Mouse (Mus musculus) hindbrain, embryonic 10.5 days (tissue): ENCODE results near the gene Rhoj. TPM values are rescaled to one million over a fixed set of nuclear protein-coding genes. Genes with fewer than 3 reads are reported as not detected.

ENCODE experiments used
- DNase-seq: peaks from one replicate; pipeline ENCODE4 v3.0.0-alpha.2; 2017; ENCODE audit warnings: low spot score
- H3K27ac ChIP-seq: fragments of 300-500 bp; sonication (generic); 2 replicates; pipeline ENCODE4 v1.5.1; 2016; ENCODE audit warnings: mild to moderate bottlenecking, moderate library complexity
- H3K27me3 ChIP-seq: fragments of 300-500 bp; sonication (generic); 2 replicates; pipeline ENCODE4 v1.6.1; 2016; ENCODE audit warnings: mild to moderate bottlenecking; ENCODE audit not compliant: poor library complexity, insufficient read depth, severe bottlenecking
- H3K36me3 ChIP-seq: fragments of 300-500 bp; sonication (generic); 2 replicates; pipeline ENCODE4 v1.6.1; 2016; ENCODE audit warnings: mild to moderate bottlenecking, moderate library complexity
- H3K4me1 ChIP-seq: fragments of 300-500 bp; sonication (generic); replicated peaks from 2 replicates; pipeline ENCODE4 v1.6.1; 2016; ENCODE audit warnings: mild to moderate bottlenecking
- H3K4me3 ChIP-seq: fragments of 300-500 bp; sonication (generic); 2 replicates; pipeline ENCODE4 v1.5.1; 2016; ENCODE audit warnings: mild to moderate bottlenecking, moderate library complexity
- H3K9me3 ChIP-seq: fragments of 300-500 bp; sonication (generic); 2 replicates; pipeline ENCODE4 v1.6.1; 2016; ENCODE audit warnings: mild to moderate bottlenecking, moderate library complexity
- WGBS: fragments of 180-500 bp; shearing (Covaris S2); methylation state at CpG from one replicate; pipeline ENCODE4 v1.1.7; 2016; 5-methylcytosine and 5-hydroxymethylcytosine counted together
- polyA plus RNA-seq: library from polyadenylated mRNA; unstranded; fragments of >200 nt; fragmentation: Nextera tagmentation; extraction: Ambion mirVana; gene quantifications from 2 replicates; pipeline ENCODE4 v1.2.1, GENCODE M21; 2016

Gene Rhoj
- polyA plus RNA-seq, 1 experiment from 2014 or later = 28.0 TPM

- Histone ChIP-seq H3K27me3 (no peaks in the 10 kb centered on the region), H3K36me3 (no peaks in the 10 kb centered on the region), H3K27ac (no peak overlapping the region), H3K4me1 (no peaks in the 10 kb centered on the region), H3K4me3 (no peak overlapping the region), H3K9me3 (no peaks in the 10 kb centered on the region)
- no peak for DNase-seq
- 91% methylated on average over 9 of the region's 9 CpGs for WGBS
These were observed 78.6 kb downstream of the Rhoj start for GRCm38 (mm10) chr12:75386731-75387130.

- H3K27ac ChIP-seq = no peak overlapping the region
- DNase-seq = no peak
- H3K4me3 ChIP-seq = no peak overlapping the region
- H3K4me1 ChIP-seq = no peaks in the 10 kb centered on the region
- no peaks in the 10 kb centered on the region for H3K27me3 ChIP-seq
- 80% methylated on average over 8 of the region's 8 CpGs for WGBS
- H3K9me3 ChIP-seq = no peaks in the 10 kb centered on the region
- no peaks in the 10 kb centered on the region for H3K36me3 ChIP-seq
These were observed 79.0 kb downstream of the Rhoj start for GRCm38 (mm10) chr12:75387156-75387555.

- WGBS = 93% methylated on average over 15 of the region's 15 CpGs
- Histone ChIP-seq H3K9me3 (no peaks in the 10 kb centered on the region), H3K4me1 (no peaks in the 10 kb centered on the region), H3K4me3 (no peak overlapping the region), H3K36me3 (no peaks in the 10 kb centered on the region), H3K27me3 (no peaks in the 10 kb centered on the region), H3K27ac (no peak overlapping the region)
- no peak for DNase-seq
These were observed 79.7 kb downstream of the Rhoj start for GRCm38 (mm10) chr12:75387846-75388245.

GRCm38 (mm10) chr12:75388521-75388920, 80.4 kb downstream of the Rhoj start:
- Histone ChIP-seq H3K4me1 (no peaks in the 10 kb centered on the region), H3K4me3 (no peak overlapping the region), H3K27me3 (no peaks in the 10 kb centered on the region), H3K36me3 (no peaks in the 10 kb centered on the region), H3K9me3 (no peaks in the 10 kb centered on the region), H3K27ac (no peak overlapping the region)
- 94% methylated on average over 9 of the region's 9 CpGs for WGBS
- no peak for DNase-seq

GRCm38 (mm10) chr12:75389308-75390135, 81.4 kb downstream of the Rhoj start:
- 46% methylated on average over 20 of the region's 20 CpGs for WGBS
- no peaks in the 10 kb centered on the region for H3K36me3 ChIP-seq

GRCm38 (mm10) chr12:75391526-75391925, 83.4 kb downstream of the Rhoj start:
- Histone ChIP-seq H3K27ac (no peak overlapping the region), H3K27me3 (no peaks in the 10 kb centered on the region), H3K4me1 (no peaks in the 10 kb centered on the region), H3K9me3 (no peaks in the 10 kb centered on the region), H3K4me3 (no peak overlapping the region), H3K36me3 (no peaks in the 10 kb centered on the region)
- DNase-seq = no peak
- 85% methylated on average over 9 of the region's 9 CpGs for WGBS

More at GRCm38 (mm10) chr12:75389308-75390135, 81.4 kb downstream of the Rhoj start:
- H3K4me1 ChIP-seq = no peaks in the 10 kb centered on the region
- H3K4me3 ChIP-seq = no peak overlapping the region
- DNase-seq = peak; percentile 54
- H3K9me3 ChIP-seq = no peaks in the 10 kb centered on the region
- no peak overlapping the region for H3K27ac ChIP-seq
- H3K27me3 ChIP-seq = no peaks in the 10 kb centered on the region

- no peak for DNase-seq
- Histone ChIP-seq H3K27me3 (no peaks in the 10 kb centered on the region), H3K27ac (no peak overlapping the region), H3K36me3 (no peaks in the 10 kb centered on the region), H3K4me1 (no peaks in the 10 kb centered on the region; the same call in 1 of the 2 replicates), H3K4me3 (no peak overlapping the region), H3K9me3 (no peaks in the 10 kb centered on the region)
- WGBS = 91% methylated on average over 20 of the region's 20 CpGs
These were observed 86.1 kb downstream of the Rhoj start for GRCm38 (mm10) chr12:75394011-75394773.

- Histone ChIP-seq H3K27me3 (no peaks in the 10 kb centered on the region), H3K4me1 (no peaks in the 10 kb centered on the region; the same call in 1 of the 2 replicates), H3K27ac (no peak overlapping the region), H3K4me3 (no peak overlapping the region), H3K36me3 (no peaks in the 10 kb centered on the region), H3K9me3 (no peaks in the 10 kb centered on the region)
- no peak for DNase-seq
- WGBS = 74% methylated on average over 3 of the region's 3 CpGs
These were observed 88.5 kb downstream of the Rhoj start for GRCm38 (mm10) chr12:75396616-75397015.

- Histone ChIP-seq H3K4me1 (no peaks in the 10 kb centered on the region; the same call in 1 of the 2 replicates), H3K36me3 (no peaks in the 10 kb centered on the region), H3K9me3 (no peaks in the 10 kb centered on the region), H3K4me3 (no peak overlapping the region), H3K27me3 (no peaks in the 10 kb centered on the region), H3K27ac (no peak overlapping the region)
- 64% methylated on average over 7 of the region's 7 CpGs for WGBS
- no peak for DNase-seq
These were observed 89.0 kb downstream of the Rhoj start for GRCm38 (mm10) chr12:75397077-75397476.

GRCm38 (mm10) chr12:75412964-75413363, 104.8 kb downstream of the Rhoj start:
- 89% methylated on average over 9 of the region's 9 CpGs for WGBS

GRCm38 (mm10) chr12:75414991-75415390, 106.9 kb downstream of the Rhoj start:
- 68% methylated on average over 6 of the region's 6 CpGs for WGBS

More at GRCm38 (mm10) chr12:75412964-75413363, 104.8 kb downstream of the Rhoj start:
- no peak for DNase-seq
- H3K36me3 ChIP-seq = no peaks in the 10 kb centered on the region
- H3K27me3 ChIP-seq = no peaks in the 10 kb centered on the region
- H3K27ac ChIP-seq = no peak overlapping the region
- no peaks in the 10 kb centered on the region for H3K4me1 ChIP-seq
- no peaks in the 10 kb centered on the region for H3K9me3 ChIP-seq
- H3K4me3 ChIP-seq = no peak overlapping the region

GRCm38 (mm10) chr12:75416681-75417080, 108.6 kb downstream of the Rhoj start, which contains the start of gene Gphb5:
Gene Gphb5, minus strand, starts transcription at chr12:75416781.
- no peak within 1 kb of the TSS for H3K4me3 ChIP-seq
- no peaks in the 10 kb centered on the region for H3K4me1 ChIP-seq
- H3K27ac ChIP-seq = no peak within 1 kb of the TSS
- no peaks in the 10 kb centered on the region for H3K27me3 ChIP-seq
- no peaks in the 10 kb centered on the region for H3K9me3 ChIP-seq
- H3K36me3 ChIP-seq = no peaks in the 10 kb centered on the region
- 86% methylated on average over 4 of the region's 4 CpGs for WGBS
- no peak for DNase-seq

More at GRCm38 (mm10) chr12:75414991-75415390, 106.9 kb downstream of the Rhoj start:
- DNase-seq = no peak
- no peak overlapping the region for H3K27ac ChIP-seq
- H3K36me3 ChIP-seq = no peaks in the 10 kb centered on the region
- H3K27me3 ChIP-seq = no peaks in the 10 kb centered on the region
- H3K9me3 ChIP-seq = no peaks in the 10 kb centered on the region
- H3K4me1 ChIP-seq = no peaks in the 10 kb centered on the region
- no peak overlapping the region for H3K4me3 ChIP-seq

- DNase-seq = no peak
- WGBS = 81% methylated on average over 7 of the region's 7 CpGs
- no peaks in the 10 kb centered on the region for H3K27me3 ChIP-seq
- no peak overlapping the region for H3K4me3 ChIP-seq
- H3K36me3 ChIP-seq = no peaks in the 10 kb centered on the region
- H3K27ac ChIP-seq = no peak overlapping the region
- no peaks in the 10 kb centered on the region for H3K9me3 ChIP-seq
- H3K4me1 ChIP-seq = no peaks in the 10 kb centered on the region
These were observed 116.2 kb downstream of the Rhoj start for GRCm38 (mm10) chr12:75424359-75424758.
